Comparison of ENCODE assay signal across 24 mouse cellular contexts in the genomic region with DNA sequence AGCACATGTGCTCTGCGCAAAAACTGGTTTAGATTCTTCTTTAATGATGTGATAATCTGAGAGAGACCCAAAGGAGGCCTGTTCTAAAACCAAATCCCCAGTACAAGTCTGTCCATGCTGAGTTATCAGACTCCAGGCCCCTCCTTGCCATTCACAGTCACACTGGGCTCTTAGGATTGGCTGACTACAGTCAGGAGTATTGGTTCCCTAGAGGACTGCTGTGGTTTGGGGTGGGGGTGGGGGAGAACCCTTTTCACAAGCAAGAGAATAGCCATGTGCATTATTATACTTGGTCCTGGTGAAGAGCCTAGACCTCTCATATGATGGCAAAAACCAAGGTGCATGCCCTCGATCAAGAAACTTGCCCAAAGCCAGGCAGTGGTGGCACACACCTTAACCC.
DNase-seq lines count a peak whose midpoint lies in the region; ATAC-seq and TF ChIP-seq lines count a peak whose summit lies in the region.
"Had no signal": no experiment of that assay in that cellular context is flagged by ENCODE, and none has a peak within 500 bp of the region (broad histone marks: within the 10 kb centered on the region; RNA-seq: fewer than 3 reads in every experiment).

No protein-coding gene starts in this region.

- DNase-seq in 3T3-L1 (ENCODE audit: low read depth, low spot score) (peak; percentile 57), ES-CJ7 (ENCODE audit: low read depth, low spot score) (peak; percentile 45)
- no peak for DNase-seq in lung, postnatal 4 days
- no peak for DNase-seq in thymus, postnatal 10 days (ENCODE audit: low spot score in 2 of 2)
- no peak for DNase-seq in layer of hippocampus, postnatal 10 days (ENCODE audit: low spot score in 2 of 2)
- DNase-seq: adrenal gland, adult 2 months; adrenal gland, postnatal 10 days; adrenal gland, postnatal 25 days; cerebellum, adult 11 months; cerebellum, adult 18-20 months; cerebellum, adult 8-10 months; cerebellum, adult 9-11 months; cerebellum, postnatal 14 days; cerebellum, postnatal 36 days; embryo, embryonic 11 days had no signal

- ATAC-seq in hindbrain, embryonic 13.5 days (ENCODE audit: low FRiP score): no peak
- ATAC-seq: forebrain, embryonic 14.5 days; forebrain, embryonic 16.5 days had no signal

- no peak for TF ChIP-seq CTCF in E14TG2a.4 (conservative IDR thresholded peaks at IDR 0.05; ENCODE audit: low read length)

- peaks cover 2% of the 10 kb centered on the region; the same call in 1 of the 2 replicates for H3K27me3 ChIP-seq in E14TG2a.4 (ENCODE audit: insufficient read depth, low read length)
- peaks cover 33% of the 10 kb centered on the region for H3K27me3 ChIP-seq in hindbrain, embryonic 13.5 days

- no peak overlapping the region for H3K4me2 ChIP-seq in hindbrain, embryonic 13.5 days
- H3K4me2 ChIP-seq: embryonic facial prominence, embryonic 13.5 days; embryonic facial prominence, embryonic 15.5 days; forebrain, embryonic 12.5 days had no signal

- H3K36me3 ChIP-seq in E14TG2a.4 (ENCODE audit: insufficient read depth, low read length): no peaks in the 10 kb centered on the region
- no peaks in the 10 kb centered on the region for H3K36me3 ChIP-seq in hindbrain, embryonic 13.5 days
- H3K36me3 ChIP-seq: embryonic facial prominence, embryonic 13.5 days; embryonic facial prominence, embryonic 15.5 days; forebrain, embryonic 10.5 days; forebrain, embryonic 12.5 days had no signal

- peaks cover 78% of the 10 kb centered on the region for H3K4me1 ChIP-seq in E14TG2a.4 (replicated peaks; ENCODE audit: low read depth, low read length)
- H3K4me1 ChIP-seq in hindbrain, embryonic 13.5 days (replicated peaks): peaks cover 13% of the 10 kb centered on the region
- H3K4me1 ChIP-seq: forebrain, embryonic 12.5 days had no signal

- H3K4me3 ChIP-seq in E14TG2a.4 (replicated peaks; ENCODE audit: low read length): peak overlapping the region; percentile 37; the same call in 1 of the 2 replicates
- H3K4me3 ChIP-seq in hindbrain, embryonic 13.5 days: no peak overlapping the region
- H3K4me3 ChIP-seq: embryonic facial prominence, embryonic 13.5 days; embryonic facial prominence, embryonic 15.5 days; erythroblast, embryonic 14.5 days; forebrain, embryonic 10.5 days; forebrain, embryonic 12.5 days had no signal

- H3K27ac ChIP-seq in hindbrain, embryonic 13.5 days: no peak overlapping the region
- H3K27ac ChIP-seq: embryonic facial prominence, embryonic 13.5 days; embryonic facial prominence, embryonic 15.5 days; forebrain, embryonic 10.5 days; forebrain, embryonic 12.5 days had no signal

- WGBS in hindbrain, embryonic 13.5 days: 83% methylated on average over 2 of the region's 2 CpGs

- H3K9me3 ChIP-seq in E14TG2a.4 (ENCODE audit: low read length): peaks cover 22% of the 10 kb centered on the region
- H3K9me3 ChIP-seq in hindbrain, embryonic 13.5 days: peaks cover 13% of the 10 kb centered on the region
- H3K9me3 ChIP-seq: embryonic facial prominence, embryonic 13.5 days; embryonic facial prominence, embryonic 15.5 days had no signal

- H3K9ac ChIP-seq in hindbrain, embryonic 13.5 days: no peak overlapping the region
- H3K9ac ChIP-seq: embryonic facial prominence, embryonic 13.5 days; embryonic facial prominence, embryonic 15.5 days; forebrain, embryonic 12.5 days had no signal

Comparison
In these comparisons a context has a peak if more than half of its experiments do, and no peak if none do; other contexts are left out.
1. DNase-seq: peak in 3T3-L1 (single experiment) and ES-CJ7 (single experiment); none in lung, postnatal 4 days (0 of 2), thymus, postnatal 10 days (0 of 2) and layer of hippocampus, postnatal 10 days (0 of 2).